Mouse (Mus musculus) lung, postnatal 0 days (tissue): Measurements from ENCODE around the gene Mapkapk2.

Experiments used
- CTCF ChIP-seq: IDR thresholded peaks from 2 replicates; pipeline ENCODE4 v1.5.1; 2016; ENCODE audit warnings: antibody characterized with exemption, mild to moderate bottlenecking
- EP300 ChIP-seq: IDR thresholded peaks from 2 replicates; pipeline ENCODE4 v1.6.1; 2016; ENCODE audit warnings: antibody characterized with exemption, mild to moderate bottlenecking, control low read depth

- TF ChIP-seq CTCF (no peak), EP300 (no peak)
Observed at GRCm38 (mm10) chr1:131021900-131022590, 75.6 kb downstream of the Mapkapk2 start.
